Mouse (Mus musculus): Measurements from ENCODE around the gene Mbl2.

- TF ChIP-seq CTCF (IDR thresholded peaks at IDR 0.05; ENCODE audit: borderline replicate concordance, control insufficient read depth, extremely low read depth, insufficient read depth, low read length, poor library complexity) (peak; percentile 14; the same call in 1 of the 2 replicates), POLR2A (IDR thresholded peaks at IDR 0.05; ENCODE audit: control insufficient read depth, extremely low read depth, insufficient read depth, low read length, poor library complexity) (no peak)
These were observed 27.5 kb upstream of the Mbl2 start for GRCm38 (mm10) chr19:30205159-30205816.
